ENCODE assay signal across 8 mouse cellular contexts in the genomic region with DNA sequence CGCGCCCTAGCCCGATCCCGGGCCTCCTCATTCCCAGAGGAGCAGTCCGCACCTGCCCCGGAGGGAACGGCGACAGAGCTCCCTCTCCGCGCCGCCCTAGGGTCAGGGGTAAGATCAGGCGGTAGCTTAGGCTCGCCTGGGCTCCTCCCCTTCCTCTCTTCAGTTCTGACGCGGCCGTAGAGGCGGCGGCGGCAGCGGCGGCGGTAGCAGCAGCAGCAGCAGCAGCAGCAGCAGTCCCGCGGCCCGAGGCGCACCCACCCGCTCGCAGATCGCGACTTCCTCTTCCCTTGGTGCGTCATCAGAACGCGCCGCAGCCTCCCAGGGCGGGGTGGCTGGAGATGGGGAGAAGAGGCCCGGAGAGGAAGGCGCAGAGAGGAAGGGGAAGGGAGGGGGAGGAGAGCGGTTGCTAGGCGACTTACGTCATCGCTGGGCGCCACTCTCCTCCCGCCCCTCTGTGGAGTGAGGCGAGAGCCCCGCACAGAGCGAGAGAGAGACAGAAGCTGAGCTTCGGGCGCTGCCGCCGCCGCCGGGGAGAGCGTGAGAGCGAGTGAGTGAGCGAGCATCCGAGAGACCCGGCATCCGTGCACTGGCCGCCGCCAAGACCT. TPM values are rescaled to one million over a fixed set of nuclear protein-coding genes. Genes with fewer than 3 reads are reported as not detected.
DNase-seq lines count a peak whose midpoint lies in the region; ATAC-seq lines count a peak whose summit lies in the region.

No protein-coding gene starts in this region.

- DNase-seq in adrenal gland, adult 18-20 months (ENCODE audit: low spot score in 2 of 2): peak; percentile 100
- DNase-seq in embryo, embryonic 11 days: peak; percentile 100
- DNase-seq in gastrocnemius, postnatal 25 days: peak; percentile 100
- peak; percentile 100 for DNase-seq in intestine, embryonic 14.5 days (ENCODE audit: low spot score)
- DNase-seq in left cerebral cortex, postnatal 14 days (ENCODE audit: low spot score in 2 of 2): peak; percentile 99 to 100
- peak; percentile 100 for DNase-seq in mesoderm, embryonic 11.5 days (ENCODE audit: low read depth, low spot score)
- peak; percentile 98 to 99 for DNase-seq in right cerebral cortex, postnatal 36 days (ENCODE audit: low spot score in 2 of 2)
- peak; percentile 100 for DNase-seq in yolk sac, embryonic 10.5 days (ENCODE audit: low spot score)

- peak overlapping the region; percentile 84 for H3K9ac ChIP-seq in intestine, embryonic 14.5 days (ENCODE audit: low read length)

- intact Hi-C loops in left cerebral cortex, postnatal 14 days (cut with DNase I): no loop called here

- no peaks in the 10 kb centered on the region for H3K36me3 ChIP-seq in intestine, embryonic 14.5 days (ENCODE audit: control insufficient read depth, insufficient read depth, low read length)

- H3K27me3 ChIP-seq in intestine, embryonic 14.5 days (replicated peaks; ENCODE audit: control insufficient read depth, insufficient read depth, low read length): no peaks in the 10 kb centered on the region

- peak; percentile 98 for ATAC-seq in intestine, embryonic 14.5 days (replicated peaks; ENCODE audit: low FRiP score, low TSS enrichment, low read depth)

- H3K4me1 ChIP-seq in intestine, embryonic 14.5 days (replicated peaks; ENCODE audit: control insufficient read depth, insufficient read depth, low read length): peaks cover 19% of the 10 kb centered on the region

- H3K4me3 ChIP-seq in intestine, embryonic 14.5 days (ENCODE audit: low read depth, low read length): peak overlapping the region; percentile 90

- H3K27ac ChIP-seq in intestine, embryonic 14.5 days (ENCODE audit: low read depth): peak overlapping the region; percentile 96

- under 1% methylated on average over 57 of the region's 60 CpGs for WGBS in intestine, embryonic 14.5 days

- peak overlapping the region; percentile 90 for H3K4me2 ChIP-seq in intestine, embryonic 14.5 days (ENCODE audit: low read length)

- H3K9me3 ChIP-seq in intestine, embryonic 14.5 days (ENCODE audit: control insufficient read depth, low read length): no peaks in the 10 kb centered on the region

RNA-seq across cellular contexts. Expression of a gene that starts 0.8 kb away (rescaled TPM):
- 10 to 100 TPM; 15.6 to 19.3 TPM for total RNA-seq in adrenal gland, adult 18-20 months (2021)
- 10 to 100 TPM; 15.1 to 20.5 TPM for total RNA-seq in gastrocnemius, postnatal 25 days (2021)
- polyA plus RNA-seq in intestine, embryonic 14.5 days (2014; fragmentation: Nextera tagmentation; extraction: Ambion mirVana): 11.7 and 12.7 TPM in 2 replicates
- 100 to 1,000 TPM; 240 to 267 TPM for total RNA-seq in left cerebral cortex, postnatal 14 days (2021)

Comparison
In these comparisons a context has a peak if more than half of its experiments do, and no peak if none do; other contexts are left out.
1. Peak in every context shown above with its lines: DNase-seq, ATAC-seq, H3K4me3 ChIP-seq and H3K27ac ChIP-seq.
2. RNA of a gene that starts 0.8 kb away (total RNA-seq): 240 to 267 TPM in left cerebral cortex, postnatal 14 days; 15.1 to 20.5 TPM in gastrocnemius, postnatal 25 days and 15.6 to 19.3 TPM in adrenal gland, adult 18-20 months; every median in the first group is over 10 times any median in the second.